Mouse (Mus musculus) bone marrow, adult 2 months (tissue): Measurements from ENCODE around the gene Ddx1. TPM values are rescaled to one million over a fixed set of nuclear protein-coding genes. Genes with fewer than 3 reads are reported as not detected.

Experiments
- H3K27ac ChIP-seq: fragments of 200-500 bp; 2 replicates; pipeline ENCODE4 v1.5.1; 2012; ENCODE audit warnings: low read depth, mild to moderate bottlenecking, control low read depth, inconsistent platforms, low read length; ENCODE audit not compliant: control insufficient read depth, poor library complexity, insufficient read depth
- H3K4me1 ChIP-seq: fragments of 200-500 bp; 2 replicates; pipeline ENCODE4 v1.6.1; 2011; ENCODE audit warnings: low read length; ENCODE audit not compliant: control insufficient read depth, insufficient read depth
- H3K4me3 ChIP-seq: fragments of 200-500 bp; replicated peaks from 2 replicates; pipeline ENCODE3; 2011; ENCODE audit warnings: mild to moderate bottlenecking, low read depth, low read length, control low read depth; ENCODE audit not compliant: control insufficient read depth
- CTCF ChIP-seq: fragments of 200-500 bp; IDR thresholded peaks from 2 replicates; pipeline ENCODE4 v1.5.1; 2011; ENCODE audit warnings: low read length, control low read depth; ENCODE audit not compliant: control insufficient read depth, insufficient read depth
- POLR2A ChIP-seq: fragments of 200-500 bp; IDR thresholded peaks from 2 replicates; pipeline ENCODE4 v1.6.1; 2011; ENCODE audit warnings: low read depth, mild to moderate bottlenecking, control low read depth, low read length, borderline replicate concordance; ENCODE audit not compliant: control insufficient read depth
- WGBS: fragments of 180-500 bp; shearing (Covaris S2); methylation state at CpG from one replicate; pipeline ENCODE4 v1.1.7; 2018; 5-methylcytosine and 5-hydroxymethylcytosine counted together
- polyA plus RNA-seq: library from polyadenylated mRNA; stranded (reverse); fragments of >200 nt; gene quantifications from 2 replicates; pipeline ENCODE4 v1.2.4, GENCODE M21; 2011; ENCODE audit warnings: low replicate concordance; ENCODE audit not compliant: missing spikeins, insufficient read depth, insufficient read length

Ddx1 gene
- 22.8 and 38.7 TPM in 2 replicates for polyA plus RNA-seq

GRCm38 (mm10) chr12:13248691-13249572 is at the start of gene Ddx1:
TSS of gene Ddx1 (minus strand) at chr12:13249213.
- TF ChIP-seq CTCF (no peak), POLR2A (peak; percentile 37; the same call in 1 of the 2 replicates)

GRCm38 (mm10) chr12:13293421-13293881 is 44.4 kb upstream of the Ddx1 start:
- Histone ChIP-seq H3K27ac (no peak overlapping the region), H3K4me1 (no peaks in the 10 kb centered on the region), H3K4me3 (no peak overlapping the region)
- 77% methylated on average over 3 of the region's 3 CpGs for WGBS
- no peak for TF ChIP-seq CTCF

More at GRCm38 (mm10) chr12:13248691-13249572, at the start of gene Ddx1:
- Histone ChIP-seq H3K4me3 (peak within 1 kb of the TSS; percentile 100), H3K4me1 (no peaks in the 10 kb centered on the region), H3K27ac (peak within 1 kb of the TSS; percentile 76)
- WGBS = 3% methylated on average over 59 of the region's 59 CpGs

DNA sequence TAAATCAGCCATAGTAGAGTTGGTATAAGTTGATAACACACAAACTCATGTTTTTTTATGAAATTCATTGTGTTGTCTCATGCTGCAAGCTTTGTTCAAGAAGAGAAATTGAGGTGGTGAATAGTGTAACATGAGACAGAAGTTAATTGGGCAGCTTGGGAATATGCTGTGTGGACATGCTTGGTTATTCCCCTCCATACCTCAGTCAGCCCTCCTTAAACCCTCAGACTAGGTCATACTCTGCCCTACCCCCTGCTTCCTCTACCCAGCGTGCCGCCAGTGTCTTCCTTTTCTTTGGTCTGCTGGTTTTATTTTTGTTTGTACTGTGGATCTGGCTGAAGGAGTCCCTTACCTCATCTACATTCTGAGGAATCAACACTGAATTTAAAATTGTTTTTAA is 42.4 kb upstream of the Ddx1 start:
- H3K4me3 ChIP-seq = no peak overlapping the region
- no peaks in the 10 kb centered on the region for H3K4me1 ChIP-seq
- no peak overlapping the region for H3K27ac ChIP-seq
- TF ChIP-seq CTCF = no peak
- TF ChIP-seq POLR2A = no peak
- 74% methylated on average over 2 of the region's 2 CpGs for WGBS

DNA sequence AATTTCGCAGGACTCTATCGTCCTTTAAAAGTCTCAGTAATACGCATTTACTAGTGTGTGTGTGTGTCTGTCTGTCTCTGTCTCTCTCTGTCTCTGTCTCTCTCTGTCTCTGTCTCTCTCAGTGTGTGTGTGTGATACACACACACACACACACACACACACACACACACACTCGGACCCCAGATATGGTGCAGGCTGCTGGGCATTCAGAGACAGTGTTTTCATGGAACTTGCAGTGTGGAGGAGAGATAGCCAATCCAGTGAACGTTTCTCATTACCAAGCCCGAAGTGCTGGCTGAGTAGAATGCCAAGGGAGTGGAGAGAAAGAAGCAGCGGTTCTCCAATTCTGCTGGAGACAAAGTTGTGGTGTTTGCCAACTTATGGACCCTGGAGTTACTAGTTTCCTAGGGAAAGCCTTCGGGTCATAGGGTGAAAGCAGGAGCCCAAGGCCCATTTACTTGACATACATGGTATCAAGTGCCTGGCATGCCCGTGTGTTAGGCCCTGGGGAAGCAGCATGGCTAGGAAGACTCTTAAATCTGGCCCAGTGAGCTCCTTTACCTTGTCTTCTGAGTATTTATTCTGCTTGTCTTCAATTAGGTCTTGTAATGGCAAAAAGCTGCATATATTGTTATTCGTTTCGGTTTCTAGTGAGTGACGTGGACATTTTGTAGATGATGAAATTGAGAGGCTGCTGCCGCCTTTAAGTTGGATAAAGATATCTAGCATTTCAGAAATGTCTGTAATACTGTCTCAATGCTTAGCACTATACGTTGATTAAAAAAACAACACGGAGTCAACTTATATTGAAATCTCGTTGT is 20.8 kb upstream of the Ddx1 start:
- Histone ChIP-seq H3K27ac (no peak overlapping the region), H3K4me1 (no peaks in the 10 kb centered on the region; the same call in 1 of the 2 replicates), H3K4me3 (peak overlapping the region; percentile 90)
- 42% methylated on average over 16 of the region's 16 CpGs for WGBS
- TF ChIP-seq CTCF (no peak), POLR2A (no peak)

- no peak within 1 kb of the TSS for H3K27ac ChIP-seq
- WGBS = 4% methylated on average over 38 of the region's 38 CpGs
- H3K4me3 ChIP-seq = peak within 1 kb of the TSS; percentile 90
- no peaks in the 10 kb centered on the region; the same call in 1 of the 2 replicates for H3K4me1 ChIP-seq
- TF ChIP-seq POLR2A = no peak
- no peak for TF ChIP-seq CTCF
Observed at GRCm38 (mm10) chr12:13268826-13269449, 19.9 kb upstream of the Ddx1 start, which contains the start of gene Nbas. TSS of gene Nbas (plus strand) at chr12:13269133.

DNA sequence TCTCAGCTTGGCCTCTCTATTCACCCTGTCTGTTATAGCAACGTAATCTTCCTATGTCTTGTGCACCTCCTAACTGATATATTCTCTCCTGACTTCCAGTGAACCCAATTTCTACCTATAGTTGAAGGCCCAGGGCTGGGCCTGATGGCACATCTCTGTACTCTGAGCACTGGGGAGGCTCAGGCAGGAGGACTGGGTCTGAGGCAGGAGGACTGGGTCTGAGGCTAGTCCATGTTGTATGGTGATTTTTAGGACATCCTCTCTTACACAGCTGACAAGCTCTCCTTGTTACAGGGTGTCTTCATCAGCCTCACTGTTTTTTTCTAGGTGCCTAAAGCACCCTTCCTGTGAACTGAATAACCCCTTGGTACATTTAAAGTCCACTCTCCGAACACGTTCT is 19.4 kb upstream of the Ddx1 start:
- Histone ChIP-seq H3K4me1 (no peaks in the 10 kb centered on the region; the same call in 1 of the 2 replicates), H3K4me3 (no peak overlapping the region), H3K27ac (no peak overlapping the region)
- no peak for TF ChIP-seq POLR2A
- TF ChIP-seq CTCF = no peak
- WGBS = 43% methylated on average over 3 of the region's 3 CpGs

- no peak overlapping the region for H3K27ac ChIP-seq
- H3K4me3 ChIP-seq = no peak overlapping the region
- H3K4me1 ChIP-seq = no peaks in the 10 kb centered on the region
- 88% methylated on average over 2 of the region's 2 CpGs for WGBS
- TF ChIP-seq CTCF = no peak
- TF ChIP-seq POLR2A = no peak
Observed at GRCm38 (mm10) chr12:13255701-13256100, 6.7 kb upstream of the Ddx1 start.

GRCm38 (mm10) chr12:13255068-13255467 is 6.1 kb upstream of the Ddx1 start:
- TF ChIP-seq CTCF = no peak
- no peak for TF ChIP-seq POLR2A
- WGBS = 56% methylated on average over 3 of the region's 3 CpGs
- Histone ChIP-seq H3K4me1 (no peaks in the 10 kb centered on the region), H3K27ac (no peak overlapping the region), H3K4me3 (no peak overlapping the region)
